In genomic region chr5:139792159-139792775, GRCm38 (mm10) we compare ENCODE assay signal across 9 mouse cellular contexts. TPM values are rescaled to one million over a fixed set of nuclear protein-coding genes. Genes with fewer than 3 reads are reported as not detected.
A peak's percentile ranks its signal among the peaks of the same experiment; 100 is the strongest.
DNase-seq lines count a peak whose midpoint lies in the region; ATAC-seq and TF ChIP-seq lines count a peak whose summit lies in the region.
"Had no signal": no experiment of that assay in that cellular context is flagged by ENCODE, and none has a peak within 500 bp of the region (broad histone marks: within the 10 kb centered on the region; RNA-seq: fewer than 3 reads in every experiment).

No protein-coding gene starts in this region.

- no peak for ATAC-seq in G1E (ENCODE audit: extremely low read depth, insufficient number of reproducible peaks, low FRiP score, poor library complexity, severe bottlenecking)
- no peak for ATAC-seq in heart, embryonic 13.5 days (ENCODE audit: extremely low read depth, insufficient number of reproducible peaks, low FRiP score, low TSS enrichment)
- no peak for ATAC-seq in liver, postnatal 0 days

- 7% methylated on average over 11 of the region's 11 CpGs for WGBS in heart, embryonic 13.5 days
- 4% methylated on average over 11 of the region's 11 CpGs for WGBS in liver, postnatal 0 days (ENCODE audit: insufficient replicate concordance)

- peaks cover 47% of the 10 kb centered on the region for H3K36me3 ChIP-seq in G1E (replicated peaks)
- H3K36me3 ChIP-seq in heart, embryonic 13.5 days = no peaks in the 10 kb centered on the region
- H3K36me3 ChIP-seq in liver, postnatal 0 days (replicated peaks; ENCODE audit: insufficient read depth, low read length) = peaks cover 15% of the 10 kb centered on the region; the same call in 1 of the 2 replicates

- DNase-seq in gastrocnemius, adult 18-20 months (ENCODE audit: low spot score) = peak; percentile 14
- DNase-seq in gastrocnemius, postnatal 14 days = no peak
- no peak for DNase-seq in G1E (ENCODE audit: low spot score)
- DNase-seq in liver, postnatal 0 days = no peak
- DNase-seq in B cell, adult 2 months = no peak
- no peak for DNase-seq in cerebellum, postnatal 25 days
- DNase-seq in spleen, adult 12 weeks (ENCODE audit: low spot score) = no peak

- H3K4me2 ChIP-seq in heart, embryonic 13.5 days = peak overlapping the region; percentile 99
- H3K4me2 ChIP-seq in liver, postnatal 0 days (ENCODE audit: low read depth, low read length) = peak overlapping the region; percentile 94

- peak overlapping the region; percentile 96 for H3K4me3 ChIP-seq in G1E (ENCODE audit: low read depth, low read length)
- peak overlapping the region; percentile 98 for H3K4me3 ChIP-seq in heart, embryonic 13.5 days
- H3K4me3 ChIP-seq in liver, postnatal 0 days (ENCODE audit: low read depth, low read length) = peak overlapping the region; percentile 100

- no peak for TF ChIP-seq CTCF in G1E (IDR thresholded peaks at IDR 0.05; ENCODE audit: low read depth, low read length)
- no peak for TF ChIP-seq CTCF in liver, postnatal 0 days (IDR thresholded peaks at IDR 0.05; ENCODE audit: low read depth)

- peaks cover 75% of the 10 kb centered on the region for H3K4me1 ChIP-seq in G1E (ENCODE audit: insufficient read depth, low read depth, low read length)
- peaks cover 59% of the 10 kb centered on the region for H3K4me1 ChIP-seq in heart, embryonic 13.5 days
- peaks cover 61% of the 10 kb centered on the region for H3K4me1 ChIP-seq in liver, postnatal 0 days (ENCODE audit: insufficient read depth)

- peaks cover 7% of the 10 kb centered on the region for H3K27me3 ChIP-seq in G1E (ENCODE audit: insufficient read depth, low read length)
- H3K27me3 ChIP-seq in heart, embryonic 13.5 days (replicated peaks) = no peaks in the 10 kb centered on the region
- H3K27me3 ChIP-seq in liver, postnatal 0 days (ENCODE audit: insufficient read depth, low read length) = no peaks in the 10 kb centered on the region

- peak overlapping the region; percentile 94 for H3K9ac ChIP-seq in heart, embryonic 13.5 days
- H3K9ac ChIP-seq in liver, postnatal 0 days (replicated peaks) = peak overlapping the region; percentile 100

- intact Hi-C loops in gastrocnemius, postnatal 14 days (cut with DNase I; ENCODE audit: low total_unique reads) = no loop called here

- H3K9me3 ChIP-seq in G1E (replicated peaks) = no peaks in the 10 kb centered on the region
- H3K9me3 ChIP-seq in heart, embryonic 13.5 days = no peaks in the 10 kb centered on the region
- H3K9me3 ChIP-seq in liver, postnatal 0 days (ENCODE audit: low read length) = no peaks in the 10 kb centered on the region

- no peak for TF ChIP-seq EP300 in liver, postnatal 0 days (IDR thresholded peaks at IDR 0.05; ENCODE audit: low read depth)

- H3K27ac ChIP-seq in heart, embryonic 13.5 days (replicated peaks) = peak overlapping the region; percentile 99
- H3K27ac ChIP-seq in liver, postnatal 0 days (ENCODE audit: low read depth) = peak overlapping the region; percentile 99

RNA-seq across cellular contexts. Expression of gene Mafk, which starts 1.0 kb away (rescaled TPM):
- total RNA-seq in gastrocnemius, adult 18-20 months (2021) = 10 to 100 TPM; 19.5 to 33.9 TPM
- 10 to 100 TPM; 11.1 to 13.6 TPM for total RNA-seq in gastrocnemius, postnatal 14 days (2021)
- total RNA-seq in G1E (2014; fragmentation: Nextera tagmentation) = 6.6 and 14.6 TPM in 2 replicates
- 24.9 and 30.9 TPM in 2 replicates for total RNA-seq in G1E (2017)
- polyA plus RNA-seq in G1E (2012) = 34.5 and 39.6 TPM in 2 replicates
- 17.6 and 21.7 TPM in 2 replicates for polyA plus RNA-seq in heart, embryonic 13.5 days (2015; fragmentation: Nextera tagmentation; extraction: Ambion mirVana)
- 15.7 and 19.1 TPM in 2 replicates for polyA plus RNA-seq in liver, postnatal 0 days (2015; fragmentation: Nextera tagmentation; extraction: Ambion mirVana)

RNA-seq across cellular contexts. Expression of gene Ints1, which starts 16.8 kb away (rescaled TPM):
- 10 to 100 TPM; 31.5 to 37.6 TPM for total RNA-seq in gastrocnemius, adult 18-20 months (2021)
- 10 to 100 TPM; 36.1 to 36.4 TPM for total RNA-seq in gastrocnemius, postnatal 14 days (2021)
- total RNA-seq in G1E (2014; fragmentation: Nextera tagmentation) (67.6 and 84.0 TPM in 2 replicates), G1E (2017) (22.1 and 25.2 TPM in 2 replicates)
- 108 and 115 TPM in 2 replicates for polyA plus RNA-seq in G1E (2012)
- polyA plus RNA-seq in heart, embryonic 13.5 days (2015; fragmentation: Nextera tagmentation; extraction: Ambion mirVana) = 15.6 and 19.1 TPM in 2 replicates
- polyA plus RNA-seq in liver, postnatal 0 days (2015; fragmentation: Nextera tagmentation; extraction: Ambion mirVana) = 5.6 and 6.4 TPM in 2 replicates

RNA-seq across cellular contexts. Expression of gene Tmem184a, which starts 27.4 kb away (rescaled TPM):
- total RNA-seq in gastrocnemius, adult 18-20 months (2021) = under 1 TPM; 0.78 to 0.84 TPM
- total RNA-seq in gastrocnemius, postnatal 14 days (2021) = under 1 TPM; 0.45 to 0.55 TPM
- 2.4 and 3.4 TPM in 2 replicates for total RNA-seq in G1E (2014; fragmentation: Nextera tagmentation)
- 1.0 and 1.3 TPM in 2 replicates for total RNA-seq in G1E (2017)
- polyA plus RNA-seq in G1E (2012) = 4.2 and 5.7 TPM in 2 replicates
- 0.37 and 0.55 TPM in 2 replicates for polyA plus RNA-seq in heart, embryonic 13.5 days (2015; fragmentation: Nextera tagmentation; extraction: Ambion mirVana)
- polyA plus RNA-seq in liver, postnatal 0 days (2015; fragmentation: Nextera tagmentation; extraction: Ambion mirVana) = 3.0 and 3.2 TPM in 2 replicates

RNA-seq across cellular contexts. Expression of gene Gm26938, which starts 33.9 kb away (rescaled TPM):
- not detected for total RNA-seq in gastrocnemius, adult 18-20 months (2021)
- not detected for total RNA-seq in gastrocnemius, postnatal 14 days (2021)
- total RNA-seq in G1E (2014; fragmentation: Nextera tagmentation) (not detected in 2 replicates), G1E (2017) (not detected in 2 replicates)
- not detected in 2 replicates for polyA plus RNA-seq in G1E (2012)
- polyA plus RNA-seq in heart, embryonic 13.5 days (2015; fragmentation: Nextera tagmentation; extraction: Ambion mirVana) = 0.31 TPM in 1 of 2 replicates, not detected in the other
- polyA plus RNA-seq in liver, postnatal 0 days (2015; fragmentation: Nextera tagmentation; extraction: Ambion mirVana) = not detected in 2 replicates
- total RNA-seq: heart, postnatal 10 days had no signal

RNA-seq across cellular contexts. Expression of gene Psmg3, which starts 34.4 kb away (rescaled TPM):
- total RNA-seq in gastrocnemius, adult 18-20 months (2021) = 10 to 100 TPM in 1 of 2 experiments, 1 to 10 TPM in 1; 7.8 to 10.6 TPM
- total RNA-seq in gastrocnemius, postnatal 14 days (2021) = 1 to 10 TPM; 7.5 to 8.8 TPM
- total RNA-seq in G1E (2014; fragmentation: Nextera tagmentation) = 14.0 and 17.5 TPM in 2 replicates
- total RNA-seq in G1E (2017) = 29.3 and 34.7 TPM in 2 replicates
- 50.3 and 52.7 TPM in 2 replicates for polyA plus RNA-seq in G1E (2012)
- 41.3 and 48.0 TPM in 2 replicates for polyA plus RNA-seq in heart, embryonic 13.5 days (2015; fragmentation: Nextera tagmentation; extraction: Ambion mirVana)
- polyA plus RNA-seq in liver, postnatal 0 days (2015; fragmentation: Nextera tagmentation; extraction: Ambion mirVana) = 28.8 and 29.1 TPM in 2 replicates
